Mouse (Mus musculus): ENCODE measurements around the gene Ftl1.

DNA sequence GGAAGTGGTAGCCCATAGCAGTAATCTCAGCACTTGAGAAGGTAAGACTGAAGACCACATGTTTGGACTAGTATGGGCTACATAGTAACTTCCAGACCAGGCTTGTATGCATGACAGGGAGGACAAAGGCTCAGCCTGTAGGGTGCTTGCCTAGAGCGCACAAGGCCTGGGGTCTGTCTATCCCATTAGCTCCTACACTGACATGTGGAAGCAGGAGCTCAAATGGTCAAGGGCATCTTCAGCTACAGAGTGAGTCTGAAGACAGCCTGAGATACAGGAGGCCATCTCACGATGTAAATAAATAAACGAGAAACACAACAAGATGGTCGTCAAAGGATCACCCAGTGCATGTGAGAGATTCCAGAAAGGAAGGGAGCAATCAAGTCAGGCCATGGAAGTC is 2.6 kb upstream of the Ftl1 start:
- TF ChIP-seq CTCF (IDR thresholded peaks at IDR 0.05; ENCODE audit: low read depth), result no peak
- TF ChIP-seq EP300 (IDR thresholded peaks at IDR 0.05; ENCODE audit: low read depth), result no peak

Measured in liver, postnatal 0 days (tissue).